Mouse (Mus musculus): ENCODE results near the gene Dnajc6. TPM values are rescaled to one million over a fixed set of nuclear protein-coding genes. Genes with fewer than 3 reads are reported as not detected.
A peak's percentile ranks its signal among the peaks of the same experiment; 100 is the strongest.

The Dnajc6 gene
- total RNA-seq, 2 experiments from 2014 or later: 291 to 320 TPM

GRCm38 (mm10) chr4:101647976-101648642, 151.7 kb downstream of the Dnajc6 start:
- no peak for DNase-seq (ENCODE audit: extremely low spot score in 1 of 2, low spot score in 2 of 2)
- TF ChIP-seq CTCF (IDR thresholded peaks at IDR 0.05): no peak
- H3K27ac ChIP-seq: peak overlapping the region; percentile 99
- peak overlapping the region; percentile 95 for H3K4me3 ChIP-seq
- intact Hi-C loops (cut with DNase I): loop anchor here (5.0 to 10.0 kb wide), 2 partner anchors 133 to 291 kb away; no protein-coding TSS in a partner anchor

- Histone ChIP-seq H3K4me3 (peak overlapping the region; percentile 95; the same call in 1 of the 2 replicates), H3K27ac (peak overlapping the region; percentile 99; the same call in 1 of the 2 replicates)
- TF ChIP-seq CTCF (IDR thresholded peaks at IDR 0.05): no peak
- no peak for DNase-seq (ENCODE audit: extremely low spot score in 1 of 2, low spot score in 2 of 2)
- intact Hi-C loops (cut with DNase I): loop anchor here (5.0 to 10.0 kb wide), 2 partner anchors 134 to 291 kb away; no protein-coding TSS in a partner anchor
Measured at GRCm38 (mm10) chr4:101648745-101649144, 152.3 kb downstream of the Dnajc6 start.

GRCm38 (mm10) chr4:101650961-101651360, 154.5 kb downstream of the Dnajc6 start:
- Histone ChIP-seq H3K27ac (no peak overlapping the region), H3K4me3 (no peak overlapping the region)
- intact Hi-C loops (cut with DNase I): no loop called here
- DNase-seq (ENCODE audit: extremely low spot score in 1 of 2, low spot score in 2 of 2): no peak
- TF ChIP-seq CTCF (IDR thresholded peaks at IDR 0.05): no peak

- no peak for DNase-seq (ENCODE audit: extremely low spot score in 1 of 2, low spot score in 2 of 2)
- TF ChIP-seq CTCF (IDR thresholded peaks at IDR 0.05): no peak
- Histone ChIP-seq H3K4me3 (no peak overlapping the region), H3K27ac (no peak overlapping the region)
- intact Hi-C loops (cut with DNase I): no loop called here
Measured at GRCm38 (mm10) chr4:101654256-101654655, 157.8 kb downstream of the Dnajc6 start.

- Histone ChIP-seq H3K4me3 (no peak overlapping the region), H3K27ac (no peak overlapping the region)
- no peak for DNase-seq (ENCODE audit: extremely low spot score in 1 of 2, low spot score in 2 of 2)
- no peak for TF ChIP-seq CTCF (IDR thresholded peaks at IDR 0.05)
- intact Hi-C loops (cut with DNase I): loop anchor here (5.0 kb wide), 1 partner anchor 1002 kb away; no protein-coding TSS in a partner anchor
Measured at GRCm38 (mm10) chr4:101654788-101655414, 158.5 kb downstream of the Dnajc6 start.

- no peak for TF ChIP-seq CTCF (IDR thresholded peaks at IDR 0.05)
- H3K4me3 ChIP-seq: no peak overlapping the region
- intact Hi-C loops (cut with DNase I): loop anchor here (5.0 kb wide), 1 partner anchor 1002 kb away; no protein-coding TSS in a partner anchor
- H3K27ac ChIP-seq: no peak overlapping the region
- no peak for DNase-seq (ENCODE audit: extremely low spot score in 1 of 2, low spot score in 2 of 2)
Measured at GRCm38 (mm10) chr4:101655415-101655790, 159.0 kb downstream of the Dnajc6 start.

- intact Hi-C loops (cut with DNase I): loop anchor here (2.0 to 5.0 kb wide), 2 partner anchors 343 to 1001 kb away; no protein-coding TSS in a partner anchor
- Histone ChIP-seq H3K4me3 (no peak overlapping the region), H3K27ac (no peak overlapping the region; the same call in 1 of the 2 replicates)
- DNase-seq (ENCODE audit: extremely low spot score in 1 of 2, low spot score in 2 of 2): no peak
- no peak for TF ChIP-seq CTCF (IDR thresholded peaks at IDR 0.05)
Measured at GRCm38 (mm10) chr4:101656056-101656455, 159.6 kb downstream of the Dnajc6 start.

GRCm38 (mm10) chr4:101656956-101657570, 160.6 kb downstream of the Dnajc6 start:
- Histone ChIP-seq H3K4me3 (no peak overlapping the region), H3K27ac (no peak overlapping the region)
- intact Hi-C loops (cut with DNase I): loop anchor here (2.0 to 5.0 kb wide), 2 partner anchors 342 to 1000 kb away; no protein-coding TSS in a partner anchor
- peak; percentile 64 for TF ChIP-seq CTCF (IDR thresholded peaks at IDR 0.05)
- DNase-seq (ENCODE audit: extremely low spot score in 1 of 2, low spot score in 2 of 2): no peak

- TF ChIP-seq CTCF (IDR thresholded peaks at IDR 0.05): peak; percentile 91
- DNase-seq (ENCODE audit: extremely low spot score in 1 of 2, low spot score in 2 of 2): peak in 1 of 2 experiments; percentile 52
- Histone ChIP-seq H3K4me3 (no peak overlapping the region), H3K27ac (no peak overlapping the region)
- intact Hi-C loops (cut with DNase I): no loop called here
Measured at GRCm38 (mm10) chr4:101664160-101664750, 167.8 kb downstream of the Dnajc6 start.

- intact Hi-C loops (cut with DNase I): no loop called here
- DNase-seq (ENCODE audit: extremely low spot score in 1 of 2, low spot score in 2 of 2): no peak
- Histone ChIP-seq H3K4me3 (no peak overlapping the region), H3K27ac (no peak overlapping the region)
- no peak for TF ChIP-seq CTCF (IDR thresholded peaks at IDR 0.05)
Measured at GRCm38 (mm10) chr4:101664766-101665165, 168.3 kb downstream of the Dnajc6 start.

GRCm38 (mm10) chr4:101669161-101669560, 172.7 kb downstream of the Dnajc6 start:
- intact Hi-C loops (cut with DNase I): no loop called here
- H3K4me3 ChIP-seq: no peak overlapping the region
- TF ChIP-seq CTCF (IDR thresholded peaks at IDR 0.05): no peak
- H3K27ac ChIP-seq: no peak overlapping the region
- DNase-seq (ENCODE audit: extremely low spot score in 1 of 2, low spot score in 2 of 2): no peak

All from left cerebral cortex, adult 2 months (tissue).